Mouse (Mus musculus): ENCODE data around the gene Bmpr1a. TPM values are rescaled to one million over a fixed set of nuclear protein-coding genes. Genes with fewer than 3 reads are reported as not detected.
A peak's percentile ranks its signal among the peaks of the same experiment; 100 is the strongest.
"Not testable (repeated sequence)": the region's sequence is repeated elsewhere in the genome, so short reads cannot be mapped to it uniquely, and the experiment has no call there.

Gene Bmpr1a
- total RNA-seq, 2 experiments from 2014 or later = 33.5 to 35.0 TPM

DNA sequence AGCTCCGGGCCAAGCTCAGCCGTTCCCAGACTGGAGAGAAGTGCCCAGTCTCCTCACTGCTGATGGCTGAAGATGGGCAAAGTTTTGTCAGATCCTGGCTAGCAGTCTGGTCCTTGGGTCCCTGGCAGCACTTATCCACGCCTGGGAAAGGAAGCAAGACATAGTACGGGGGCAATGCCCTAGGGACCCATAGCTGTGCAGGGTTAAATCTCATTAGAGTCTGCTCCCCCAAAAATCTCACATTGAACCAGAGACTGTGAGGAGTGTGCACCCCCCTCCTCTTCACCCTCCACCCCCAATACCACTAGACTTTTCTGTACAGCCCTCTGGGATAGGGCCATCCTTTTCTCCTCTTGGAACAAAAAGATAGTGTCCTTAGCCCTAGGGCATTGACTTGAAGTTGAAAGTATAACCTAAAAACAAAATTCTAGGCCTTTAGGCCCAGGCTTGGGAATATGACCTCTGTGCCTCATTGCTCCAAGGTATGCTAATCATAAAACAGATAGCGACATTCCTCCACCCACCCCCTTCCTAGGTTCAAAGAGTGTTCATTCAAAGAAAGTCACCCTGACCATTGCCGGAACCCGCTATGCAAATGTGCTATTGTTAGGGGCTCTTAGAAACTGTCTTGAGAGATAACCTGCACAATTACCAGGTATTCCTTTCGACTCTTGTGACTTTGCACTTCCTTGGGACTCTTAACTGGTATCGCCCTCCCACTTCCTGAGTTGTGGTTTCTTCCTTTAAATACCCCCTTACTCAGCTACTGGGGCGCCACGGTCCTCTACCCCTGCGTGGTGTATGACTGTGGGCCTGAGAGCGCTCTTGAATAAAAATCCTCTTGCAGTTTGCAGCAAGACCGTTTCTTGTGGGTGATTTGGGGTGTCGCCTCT, 138.6 kb downstream of the Bmpr1a start:
- intact Hi-C loops (cut with DNase I); DNase-seq (ENCODE audit: low spot score in 2 of 2): not testable (repeated sequence)

DNA sequence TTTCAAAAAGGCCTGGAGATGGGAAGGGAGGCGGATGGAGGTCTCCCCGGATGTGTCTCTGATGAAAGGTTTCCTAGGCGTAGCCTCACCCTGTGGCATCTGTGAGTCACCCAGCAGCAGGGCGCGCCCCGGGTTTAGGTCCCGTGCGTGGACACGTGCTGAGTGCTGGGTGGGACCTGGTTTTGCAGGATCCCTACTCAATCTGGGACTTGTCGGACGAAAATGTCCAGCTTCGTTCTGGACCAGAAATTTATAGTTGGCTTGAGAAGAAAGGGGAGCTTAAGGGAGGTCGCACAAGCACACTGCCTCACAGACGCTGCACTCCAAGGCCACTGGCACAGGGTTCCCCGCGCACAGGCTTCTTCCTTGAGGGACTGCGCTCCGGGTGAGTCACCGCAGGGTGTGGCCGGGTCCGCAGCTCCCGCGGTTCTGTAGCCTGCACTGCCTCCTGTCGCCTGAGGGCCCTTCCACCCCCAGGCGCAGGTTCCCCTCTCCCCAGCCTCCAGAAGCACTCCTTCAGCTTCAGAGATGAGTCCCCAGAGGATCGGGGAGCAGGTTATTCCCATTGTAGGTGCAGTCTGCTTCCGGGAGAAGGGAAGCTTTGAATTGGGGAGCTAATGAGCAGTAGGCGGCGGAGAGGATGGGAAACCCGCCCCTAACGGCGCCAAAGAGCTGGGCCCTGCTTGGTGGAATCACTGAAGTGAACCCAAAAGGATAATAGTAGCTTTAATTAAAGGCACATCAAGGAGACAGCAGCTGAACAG, 139.5 kb downstream of the Bmpr1a start:
- intact Hi-C loops (cut with DNase I) = loop anchor here (1.0 to 2.0 kb wide), 3 partner anchors 53 to 283 kb away; partner anchors contain the start of genes Glud1 and Shld2

DNA sequence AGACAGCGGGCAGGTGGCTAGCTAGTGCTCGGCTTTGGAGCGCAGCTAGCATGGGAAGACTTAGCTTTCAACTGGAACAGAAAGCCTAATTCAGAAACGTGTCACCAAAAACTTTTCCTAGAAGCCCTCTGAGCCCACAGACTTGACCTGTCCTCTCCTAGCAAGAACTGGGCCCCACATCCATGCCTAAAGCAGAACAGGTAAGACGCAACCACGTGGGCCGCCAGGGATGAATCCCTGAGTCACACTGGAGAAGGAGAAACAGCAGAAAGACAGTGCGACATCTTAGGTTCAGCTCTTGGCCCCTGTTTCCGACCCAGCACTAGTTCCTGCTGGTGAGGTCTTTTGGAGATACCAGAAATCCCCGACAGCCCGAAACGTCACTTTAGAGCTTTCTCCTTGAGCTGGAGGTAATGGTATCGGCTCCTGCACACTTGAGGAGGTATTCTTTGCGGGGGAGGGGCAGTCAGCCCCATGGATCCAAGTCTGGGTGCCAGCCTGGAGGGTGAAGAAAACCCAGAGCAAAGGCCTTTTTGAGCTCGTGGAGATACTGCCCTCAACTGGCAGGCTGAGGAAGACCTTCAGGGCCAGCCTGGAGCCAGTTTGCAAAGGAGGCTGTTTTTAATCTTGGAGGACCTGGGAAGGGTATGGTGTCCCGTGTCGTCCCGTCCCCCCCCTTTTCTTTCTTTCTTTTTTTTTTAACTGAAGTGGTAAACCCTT, 140.3 kb downstream of the Bmpr1a start:
- intact Hi-C loops (cut with DNase I) = loop anchor here (1.0 to 2.0 kb wide), 3 partner anchors 53 to 282 kb away; partner anchors contain the start of genes Glud1 and Shld2
- DNase-seq (ENCODE audit: low spot score in 2 of 2) = peak; percentile 59 to 70

More for the DNA sequence above, 139.5 kb downstream of the Bmpr1a start:
- DNase-seq (ENCODE audit: low spot score in 2 of 2) = peak; percentile 32 to 63

DNA sequence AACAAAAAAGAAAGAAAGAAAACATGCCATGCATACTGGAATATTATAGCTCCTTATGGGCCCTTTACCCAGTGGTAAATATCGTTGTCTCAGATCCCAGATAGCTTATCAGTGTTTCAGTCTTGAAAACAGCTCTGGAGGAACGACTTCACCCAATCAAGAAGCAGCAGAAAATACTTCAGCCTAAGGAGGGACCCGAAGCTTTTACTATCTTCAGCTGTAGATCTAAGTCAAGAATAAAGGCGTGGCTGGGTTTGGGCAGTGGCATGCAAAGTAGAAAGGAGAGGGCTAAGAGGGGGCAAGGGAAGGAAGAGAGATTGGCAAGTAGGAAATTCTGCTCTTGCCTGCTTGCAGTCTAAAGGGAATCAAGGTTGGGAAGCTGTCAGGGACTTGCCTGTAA, 141.0 kb downstream of the Bmpr1a start:
- intact Hi-C loops (cut with DNase I) = loop anchor here (2.0 kb wide), 1 partner anchor 281 kb away; no protein-coding TSS in a partner anchor

More for the DNA sequence above, 141.0 kb downstream of the Bmpr1a start:
- no peak for DNase-seq (ENCODE audit: low spot score in 2 of 2)

Other genes starting within 250 kb of the Bmpr1a start
- gene Shld2, start 192.8 kb downstream of the Bmpr1a start, total RNA-seq (2021) = 10 to 100 TPM; 11.9 to 12.5 TPM
- 100 to 1,000 TPM; 267 to 275 TPM for gene Glud1, start 192.6 kb downstream of the Bmpr1a start, total RNA-seq (2021)
- not detected for gene Fam25c, start 147.9 kb downstream of the Bmpr1a start, total RNA-seq (2021)
- gene Sncg, start 128.6 kb downstream of the Bmpr1a start, total RNA-seq (2021) = 1 to 10 TPM; 2.4 to 4.4 TPM
- gene Mmrn2, start 127.9 kb downstream of the Bmpr1a start, total RNA-seq (2021) = 1 to 10 TPM; 3.6 to 4.2 TPM
- not detected for gene 9230112D13Rik, start 19.5 kb upstream of the Bmpr1a start, total RNA-seq (2021)
- 1 to 10 TPM; 2.0 to 2.4 TPM for gene Ldb3, start 85.3 kb upstream of the Bmpr1a start, total RNA-seq (2021)
- gene Opn4, start 96.8 kb upstream of the Bmpr1a start, total RNA-seq (2021) = not detected
- 10 to 100 TPM; 42.7 to 45.5 TPM for gene Wapl, start 170.6 kb upstream of the Bmpr1a start, total RNA-seq (2021)